Mouse (Mus musculus) CH12F3 (cell line): ENCODE data around the gene Uap1.

ENCODE experiments used
- in situ Hi-C: fragments of 300-500 bp; cut with MboI; formaldehyde crosslinking; loops from 2 replicates; pipeline ENCODE4 v1.14.3; 2020; ENCODE audit warnings: low sequenced_read_pairs

The Uap1 gene

GRCm38 (mm10) chr1:170167781-170168180 is 7.0 kb downstream of the Uap1 start:
- in situ Hi-C loops = no loop called here

DNA sequence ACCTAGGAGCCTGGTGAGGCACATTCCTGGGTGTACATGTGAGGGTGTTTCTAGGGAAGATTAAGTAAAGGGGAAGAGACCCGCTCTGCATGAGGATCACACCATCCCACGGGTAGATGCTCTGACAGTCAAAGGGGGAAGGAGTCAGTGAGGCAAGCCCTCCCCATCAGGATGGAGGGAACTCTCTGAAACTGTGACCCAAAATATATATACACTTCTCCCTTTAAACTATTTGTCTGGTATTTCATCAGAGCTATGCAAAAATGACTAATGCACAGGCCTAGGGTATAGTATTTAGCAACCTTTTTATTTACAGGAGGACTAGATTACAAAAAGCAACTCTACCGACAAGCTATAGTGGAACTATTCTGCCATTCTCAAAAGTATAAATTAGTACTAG is 9.8 kb downstream of the Uap1 start:
- in situ Hi-C loops = no loop called here

DNA sequence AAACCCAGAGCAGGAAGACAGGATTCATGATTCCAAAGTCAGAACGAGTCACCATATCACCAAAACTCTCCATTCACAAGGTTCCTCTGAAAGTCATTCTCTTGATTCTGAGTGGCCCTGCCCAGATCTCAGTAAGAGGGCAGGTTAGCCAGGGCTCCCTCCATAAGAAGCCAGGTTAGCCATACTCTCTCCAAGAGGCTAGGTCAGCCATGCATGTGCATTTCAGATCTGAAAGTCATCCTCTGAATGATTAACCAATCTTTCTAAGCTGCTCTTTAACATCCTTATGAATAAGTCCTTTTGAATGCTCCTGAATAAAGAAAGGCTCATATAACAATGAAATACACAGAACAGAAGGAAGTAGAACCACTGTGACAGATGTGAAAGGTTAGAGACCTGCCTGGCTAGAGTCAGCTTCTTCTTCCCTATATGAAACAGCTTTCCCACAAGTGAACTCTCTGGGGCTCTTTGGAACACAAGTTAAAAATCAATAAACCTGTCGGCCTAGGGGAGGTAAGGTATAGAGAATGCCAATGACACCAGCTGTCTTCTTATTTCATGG is 10.6 kb downstream of the Uap1 start:
- in situ Hi-C loops = no loop called here

DNA sequence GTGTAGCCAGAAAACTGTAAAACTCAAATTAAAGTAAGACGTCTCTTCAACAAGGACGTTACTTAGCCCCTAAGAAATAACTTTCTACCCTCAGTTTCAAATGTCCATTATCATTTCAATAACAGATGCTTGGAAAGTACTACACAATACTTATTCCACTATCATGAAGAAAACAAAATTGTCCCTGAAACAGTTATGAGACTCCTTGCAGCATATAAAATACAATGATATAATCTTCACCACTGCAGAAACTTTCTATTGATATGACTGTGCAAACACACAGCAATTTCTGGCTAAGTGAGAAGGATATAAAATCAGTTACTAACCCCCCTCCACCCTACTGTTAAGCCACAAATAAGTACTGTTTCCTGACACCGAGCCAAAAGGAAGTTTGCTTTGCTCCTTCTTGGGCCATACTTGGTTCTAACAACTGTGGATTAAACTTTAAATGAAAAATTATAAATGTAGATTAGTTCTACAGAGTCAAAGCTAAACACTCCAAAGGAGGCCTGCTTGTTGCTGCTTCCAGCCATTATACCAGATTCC is 11.3 kb downstream of the Uap1 start:
- in situ Hi-C loops = no loop called here

GRCm38 (mm10) chr1:170161852-170162251 is 12.9 kb downstream of the Uap1 start:
- in situ Hi-C loops = no loop called here

DNA sequence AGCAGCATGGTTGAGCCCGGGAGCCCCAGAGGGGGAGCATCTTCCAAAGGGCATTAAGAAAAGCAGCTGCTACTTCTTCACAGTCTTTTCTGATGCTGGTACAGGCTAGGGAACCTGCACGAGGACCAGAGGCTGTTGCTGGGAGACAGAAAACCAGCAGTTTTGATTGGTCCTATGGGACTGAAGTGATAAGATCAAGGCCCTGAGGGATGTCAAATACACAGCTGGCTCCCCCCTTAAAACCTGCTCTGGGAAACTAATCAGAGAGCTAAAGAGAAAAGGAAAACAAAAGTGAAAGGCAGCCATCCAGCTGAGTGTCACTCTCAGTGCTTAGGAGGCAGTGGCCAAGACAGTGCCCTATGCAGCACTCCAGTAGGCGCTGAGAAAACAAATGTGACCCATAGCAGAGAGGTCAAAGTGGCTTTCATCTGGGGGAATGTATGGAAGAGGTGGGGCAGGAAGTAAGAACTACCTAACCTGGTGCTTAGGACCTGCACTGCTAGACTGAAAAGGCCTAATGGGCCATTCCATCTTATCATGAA is 14.3 kb downstream of the Uap1 start:
- in situ Hi-C loops = no loop called here

GRCm38 (mm10) chr1:170159707-170160106 is 15.1 kb downstream of the Uap1 start:
- in situ Hi-C loops = no loop called here

- in situ Hi-C loops = no loop called here
These were observed 19.0 kb downstream of the Uap1 start for GRCm38 (mm10) chr1:170155761-170156160.

- in situ Hi-C loops = no loop called here
These were observed 19.5 kb downstream of the Uap1 start for GRCm38 (mm10) chr1:170155298-170155697.

- in situ Hi-C loops = no loop called here
These were observed 20.8 kb downstream of the Uap1 start for GRCm38 (mm10) chr1:170153986-170154385.

DNA sequence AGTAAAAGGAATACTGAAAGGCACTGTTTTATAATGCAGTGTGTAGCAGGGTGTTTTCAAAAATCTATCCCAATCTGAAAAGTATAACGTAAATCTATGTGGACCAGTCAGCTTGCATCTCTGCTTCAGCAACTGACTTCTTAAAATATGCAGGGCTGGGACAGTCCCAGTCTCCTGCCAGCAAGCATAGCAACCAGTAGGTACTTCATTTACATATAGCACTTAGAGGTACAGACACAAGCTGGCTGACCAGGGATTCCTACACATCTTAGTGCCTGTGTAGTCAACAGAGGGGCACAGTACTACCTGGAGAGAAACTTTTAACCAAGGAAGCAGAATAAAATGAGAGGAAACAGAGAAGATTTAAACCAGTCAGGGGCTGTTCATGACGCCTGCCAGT is 22.2 kb downstream of the Uap1 start:
- in situ Hi-C loops = no loop called here

- in situ Hi-C loops = no loop called here
These were observed 23.9 kb downstream of the Uap1 start for GRCm38 (mm10) chr1:170150870-170151269.

- in situ Hi-C loops = loop anchor here (10.0 kb wide), 1 partner anchor 195 kb away; no protein-coding TSS in a partner anchor
These were observed 25.0 kb downstream of the Uap1 start for GRCm38 (mm10) chr1:170149756-170150155.

DNA sequence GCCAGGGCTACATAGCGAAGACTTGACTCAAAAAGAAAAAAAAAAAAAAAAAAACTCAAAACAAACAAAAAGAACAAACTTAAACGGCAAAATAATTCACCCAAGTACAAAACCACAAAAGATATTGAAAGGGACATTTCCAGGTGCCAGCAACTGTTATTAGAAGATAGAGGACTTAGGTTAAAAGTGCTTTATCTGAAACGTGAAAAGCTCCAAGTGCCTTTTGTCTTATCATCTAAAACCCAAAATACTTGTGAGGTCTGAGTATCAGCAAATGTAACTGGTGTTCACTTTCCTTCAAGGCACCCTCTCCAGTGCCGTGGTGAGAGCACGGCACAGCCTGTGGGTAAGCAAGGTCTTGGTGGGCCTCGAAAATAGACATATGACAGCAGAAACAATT is 26.2 kb downstream of the Uap1 start:
- in situ Hi-C loops = loop anchor here (10.0 kb wide), 1 partner anchor 194 kb away; no protein-coding TSS in a partner anchor

DNA sequence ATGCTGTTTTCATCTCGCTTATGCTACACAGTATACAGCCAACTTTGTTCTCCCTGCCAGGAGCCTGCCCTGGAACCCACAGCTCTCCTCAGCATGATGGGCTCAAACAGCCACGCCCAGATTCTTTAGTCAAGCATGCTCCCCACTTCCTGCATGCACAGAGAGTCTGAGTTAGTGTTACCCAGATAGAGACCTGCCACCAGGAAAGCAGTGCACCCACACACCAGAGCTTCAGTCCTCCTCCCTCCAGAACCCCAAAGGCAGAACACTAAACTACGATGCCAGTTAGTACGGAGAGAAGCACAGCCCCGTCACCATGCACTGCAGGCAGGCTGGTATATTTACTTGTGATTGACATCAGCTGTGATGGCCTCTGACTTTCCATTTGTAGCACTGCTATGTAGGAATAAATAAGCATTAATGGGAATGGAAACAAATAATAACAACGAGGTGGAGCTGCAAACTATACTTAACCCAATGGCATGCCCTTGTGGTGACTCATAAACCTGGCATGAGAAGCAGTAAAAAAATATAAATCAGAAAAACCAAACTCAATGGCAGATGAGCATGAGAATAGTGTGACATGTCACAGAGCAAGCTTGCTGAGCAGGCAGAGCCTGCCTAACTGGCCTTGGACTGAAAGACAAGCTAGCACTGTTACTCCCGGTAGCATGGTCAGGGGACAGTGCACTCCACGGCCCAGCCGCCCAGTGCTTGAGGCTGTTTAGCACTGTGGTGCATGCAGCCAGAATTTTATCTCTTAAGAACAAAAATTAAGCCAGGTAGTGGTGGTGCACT is 26.9 kb downstream of the Uap1 start:
- in situ Hi-C loops = loop anchor here (10.0 kb wide), 1 partner anchor 193 kb away; no protein-coding TSS in a partner anchor

- in situ Hi-C loops = loop anchor here (10.0 kb wide), 1 partner anchor 191 kb away; no protein-coding TSS in a partner anchor
These were observed 29.2 kb downstream of the Uap1 start for GRCm38 (mm10) chr1:170145606-170146005.

DNA sequence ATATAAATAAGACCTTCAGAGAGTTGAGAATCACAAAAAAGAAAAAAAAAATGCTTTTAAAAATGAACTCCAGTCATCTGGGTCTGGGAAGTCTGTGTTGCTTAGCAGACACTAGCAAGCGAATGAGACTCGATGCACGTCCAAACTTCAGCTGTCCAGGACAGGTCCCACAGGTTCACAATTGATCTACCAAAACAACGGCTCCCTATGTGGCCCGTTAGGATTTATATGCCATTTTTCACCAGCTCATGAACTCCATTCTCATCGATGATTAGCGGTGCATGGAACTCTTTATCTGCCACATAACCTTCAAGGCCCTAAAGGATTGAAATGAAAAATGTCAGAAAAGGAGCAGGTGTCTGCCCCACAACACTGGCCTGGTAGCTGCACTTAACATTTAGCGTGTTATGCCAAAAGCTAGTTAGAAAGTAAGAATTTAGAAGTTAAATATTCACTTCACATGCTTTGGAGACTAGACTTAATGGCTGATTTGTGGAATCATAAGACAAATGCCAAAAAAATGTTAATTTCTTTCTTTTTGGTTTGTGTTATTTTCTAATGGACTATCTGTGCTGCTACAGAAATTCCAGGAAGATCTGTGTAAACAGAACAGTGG is 32.4 kb downstream of the Uap1 start:
- in situ Hi-C loops = loop anchor here (10.0 kb wide), 1 partner anchor 188 kb away; no protein-coding TSS in a partner anchor

- in situ Hi-C loops = loop anchor here (10.0 kb wide), 1 partner anchor 187 kb away; no protein-coding TSS in a partner anchor
These were observed 33.1 kb downstream of the Uap1 start for GRCm38 (mm10) chr1:170141626-170142025.

DNA sequence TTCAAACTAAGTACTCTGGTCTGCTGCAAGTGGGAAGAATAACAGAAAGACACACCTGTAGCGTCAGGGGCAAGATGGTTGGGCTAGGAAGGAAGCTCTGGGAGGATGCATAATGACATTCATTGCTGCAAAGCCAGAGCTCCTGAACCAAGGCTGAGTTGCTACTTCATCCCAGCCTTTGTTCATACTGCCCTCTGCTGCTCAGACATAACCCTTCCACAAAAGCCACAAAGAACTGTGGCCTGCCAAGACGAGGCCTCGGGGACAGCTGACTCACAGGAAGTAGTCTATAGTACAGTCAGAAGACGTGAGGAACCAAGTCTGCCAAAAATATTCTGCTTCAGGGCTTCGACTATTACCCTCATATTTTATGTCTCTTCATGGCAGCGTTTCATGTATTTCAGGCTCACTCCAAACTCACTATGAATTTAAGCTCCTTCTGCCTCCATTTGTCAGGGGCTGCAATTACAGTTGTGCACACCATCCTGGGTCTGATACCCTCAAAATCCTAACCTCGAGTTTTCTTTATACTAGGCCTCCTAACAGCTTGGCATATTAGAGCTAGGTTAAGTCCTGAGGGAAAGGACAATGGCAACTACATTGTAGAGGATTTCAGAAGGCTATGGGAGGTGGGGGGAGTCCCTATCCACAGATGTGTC is 38.3 kb downstream of the Uap1 start:
- in situ Hi-C loops = no loop called here

- in situ Hi-C loops = no loop called here
These were observed 40.5 kb downstream of the Uap1 start for GRCm38 (mm10) chr1:170134264-170134663.

DNA sequence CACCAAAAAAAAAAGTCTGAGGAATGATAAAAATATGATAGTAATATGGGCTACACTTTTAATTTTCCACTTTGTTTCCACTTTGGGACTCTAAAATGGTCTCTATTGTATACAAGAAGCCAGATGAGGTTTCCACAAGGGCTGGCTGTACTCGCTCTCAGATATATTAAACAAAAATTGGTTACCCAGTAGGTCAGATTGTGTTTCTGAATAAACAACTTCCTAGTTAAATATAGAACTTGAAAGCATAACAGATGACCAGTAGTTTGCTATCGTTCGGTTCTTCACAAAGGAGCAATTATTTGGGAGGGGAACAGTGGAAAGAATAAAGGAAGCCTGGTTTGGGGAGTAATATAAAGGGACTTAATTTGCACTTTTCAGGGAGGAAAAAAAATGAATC is 43.8 kb downstream of the Uap1 start:
- in situ Hi-C loops = no loop called here
